Mouse (Mus musculus) C2C12 (cell line): ENCODE data around the gene Fam193a.

Experiments
- CEBPB ChIP-seq: IDR thresholded peaks from one replicate; pipeline ENCODE4 v1.6.1; 2011; ENCODE audit warnings: low read depth, mild to moderate bottlenecking, control low read depth, moderate library complexity
- CTCF ChIP-seq: IDR thresholded peaks from one replicate; pipeline ENCODE4 v1.5.1; 2011; ENCODE audit not compliant: control insufficient read depth, insufficient read depth, insufficient read length
- FOSL1 ChIP-seq: IDR thresholded peaks from one replicate; pipeline ENCODE4 v1.8.0; 2011; ENCODE audit warnings: mild to moderate bottlenecking, low read length; ENCODE audit not compliant: poor library complexity, insufficient read depth, severe bottlenecking
- MAX ChIP-seq: IDR thresholded peaks from one replicate; pipeline ENCODE4 v1.6.1; 2011; ENCODE audit warnings: mild to moderate bottlenecking, control low read depth
- MYOD1 ChIP-seq: IDR thresholded peaks from one replicate; pipeline ENCODE4 v1.6.1; 2011; ENCODE audit warnings: low read depth; ENCODE audit not compliant: control insufficient read depth, insufficient read length
- MYOG ChIP-seq: IDR thresholded peaks from one replicate; pipeline ENCODE4 v1.6.1; 2011; ENCODE audit not compliant: control insufficient read depth, insufficient read length; ENCODE audit errors: extremely low read depth
- USF1 ChIP-seq: IDR thresholded peaks from one replicate; pipeline ENCODE4 v1.6.1; 2011; ENCODE audit warnings: low read depth, mild to moderate bottlenecking, control low read depth, moderate library complexity

DNA sequence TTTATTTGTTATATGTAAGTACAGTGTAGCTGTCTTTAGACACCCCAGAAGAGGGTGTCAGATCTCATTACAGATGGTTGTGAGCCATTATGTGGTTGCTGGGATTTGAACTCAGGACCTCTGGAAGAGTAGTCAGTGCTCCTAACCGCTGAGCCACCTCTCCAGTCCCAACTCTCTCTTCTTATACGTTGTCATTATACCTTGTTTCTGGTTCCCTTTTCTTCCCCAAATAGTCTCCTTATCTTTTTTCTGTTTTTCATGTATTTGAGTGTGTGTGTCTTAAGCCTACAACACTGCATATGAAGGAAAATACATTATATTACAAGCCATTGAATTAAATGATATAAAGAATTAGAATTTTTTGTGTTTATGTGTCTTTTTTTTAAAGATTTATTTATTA is 17.0 kb downstream of the Fam193a start:
- no peak for TF ChIP-seq CTCF
- no peak for TF ChIP-seq MAX
- TF ChIP-seq MYOD1, result no peak
- no peak for TF ChIP-seq CEBPB
- TF ChIP-seq MYOG, result no peak
- no peak for TF ChIP-seq USF1
- TF ChIP-seq FOSL1, result no peak
